ENCODE assay signal across 34 mouse cellular contexts in the genomic region with DNA sequence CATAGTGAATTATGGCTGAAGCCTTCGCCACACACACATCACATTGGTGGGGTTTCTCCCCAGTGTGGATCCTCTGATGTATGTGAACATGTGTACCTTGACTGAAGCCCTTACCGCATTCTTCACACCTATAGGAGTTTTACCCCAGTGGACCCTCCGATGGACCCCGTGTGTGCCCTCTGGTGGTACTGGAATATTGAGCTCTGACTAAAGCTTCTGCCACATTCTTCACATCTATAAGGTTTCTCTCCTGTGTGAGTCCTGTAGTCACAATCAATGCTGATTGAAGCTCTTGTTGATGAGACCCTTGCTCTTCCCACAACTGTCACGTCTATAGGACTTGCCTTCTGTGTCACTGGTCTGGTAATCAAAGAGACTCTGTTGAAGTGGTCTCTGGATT. TPM values are rescaled to one million over a fixed set of nuclear protein-coding genes. Genes with fewer than 3 reads are reported as not detected.
DNase-seq lines count a peak whose midpoint lies in the region; ATAC-seq and TF ChIP-seq lines count a peak whose summit lies in the region.
"Had no signal": no experiment of that assay in that cellular context is flagged by ENCODE, and none has a peak within 500 bp of the region (broad histone marks: within the 10 kb centered on the region; RNA-seq: fewer than 3 reads in every experiment).

No protein-coding gene starts in this region.

- 87% methylated on average over 5 of the region's 5 CpGs for WGBS in embryonic facial prominence, embryonic 10.5 days

- H3K4me3 ChIP-seq in layer of hippocampus, adult 2 months = no peak overlapping the region
- no peak overlapping the region for H3K4me3 ChIP-seq in embryonic facial prominence, embryonic 10.5 days
- H3K4me3 ChIP-seq: embryonic facial prominence, embryonic 12.5 days; heart, embryonic 13.5 days; liver, embryonic 12.5 days; megakaryocyte, embryonic 14.5 days; midbrain, embryonic 13.5 days had no signal

- H3K9me3 ChIP-seq in embryonic facial prominence, embryonic 10.5 days = peaks cover 14% of the 10 kb centered on the region; the same call in 1 of the 2 replicates
- H3K9me3 ChIP-seq: embryonic facial prominence, embryonic 12.5 days; liver, embryonic 12.5 days; midbrain, embryonic 13.5 days had no signal

- no peak overlapping the region for H3K27ac ChIP-seq in layer of hippocampus, adult 2 months
- H3K27ac ChIP-seq in embryonic facial prominence, embryonic 10.5 days (replicated peaks) = no peak overlapping the region
- H3K27ac ChIP-seq: embryonic facial prominence, embryonic 12.5 days; heart, embryonic 13.5 days; hindbrain, embryonic 14.5 days; liver, embryonic 12.5 days; midbrain, embryonic 13.5 days had no signal

- POLR2A ChIA-PET in Patski (lab: Charles Lee) = interaction anchor here (1.5 kb wide), 1 partner anchor 17 kb away, joined by 4 read pairs; a partner anchor contains a TSS

- no peak for DNase-seq in layer of hippocampus, adult 2 months (ENCODE audit: low spot score in 2 of 2)
- no peak for DNase-seq in layer of hippocampus, postnatal 25 days (ENCODE audit: extremely low spot score in 1 of 2, low spot score in 1 of 2)
- DNase-seq in thymus, postnatal 4 days = peak; percentile 56
- DNase-seq in thymus, adult 18-20 months = no peak
- DNase-seq in Patski (ENCODE audit: low read depth, low spot score) = no peak
- DNase-seq in embryonic facial prominence, embryonic 10.5 days (ENCODE audit: low spot score) = peak; percentile 6
- no peak for DNase-seq in cerebellum, adult 9-10 months
- DNase-seq in left cerebral cortex, adult 8-10 months (ENCODE audit: low spot score in 2 of 2) = no peak
- DNase-seq: cerebellum, adult 8-10 months; cerebellum, postnatal 36 days; gastrocnemius, postnatal 36 days; heart, adult 18-20 months; heart, postnatal 10 days; kidney, adult 9 months; kidney, postnatal 10 days; layer of hippocampus, adult 9-11 months; left cerebral cortex, postnatal 4 days; liver, postnatal 0 days; lung, postnatal 4 days; right cerebral cortex, postnatal 25 days; spleen, adult 18-20 months had no signal

- peaks cover 56% of the 10 kb centered on the region for H3K36me3 ChIP-seq in embryonic facial prominence, embryonic 10.5 days (replicated peaks)

- in situ Hi-C loops in Patski (cut with MboI; ENCODE audit: low pct_unique_long_range_greater_than_20kb) = loop anchor here (5.0 kb wide), 2 partner anchors 135 to 320 kb away; no protein-coding TSS in a partner anchor

- no peaks in the 10 kb centered on the region for H3K27me3 ChIP-seq in Patski
- H3K27me3 ChIP-seq in embryonic facial prominence, embryonic 10.5 days (replicated peaks; ENCODE audit: low read depth, poor library complexity, severe bottlenecking) = no peaks in the 10 kb centered on the region
- H3K27me3 ChIP-seq: embryonic facial prominence, embryonic 12.5 days; heart, embryonic 13.5 days; megakaryocyte, embryonic 14.5 days; midbrain, embryonic 13.5 days had no signal

- no peaks in the 10 kb centered on the region for H3K4me1 ChIP-seq in embryonic facial prominence, embryonic 10.5 days
- H3K4me1 ChIP-seq: embryonic facial prominence, embryonic 12.5 days; heart, embryonic 13.5 days; liver, embryonic 12.5 days; midbrain, embryonic 13.5 days had no signal

- TF ChIP-seq CTCF in layer of hippocampus, adult 2 months (conservative IDR thresholded peaks at IDR 0.05) = peak; percentile 58
- TF ChIP-seq CTCF in Patski (IDR thresholded peaks at IDR 0.05) = peak; percentile 63

- ATAC-seq in Patski = no peak
- ATAC-seq: forebrain, embryonic 14.5 days; intestine, postnatal 0 days; liver, embryonic 12.5 days; liver, postnatal 0 days; lung, postnatal 0 days; midbrain, embryonic 13.5 days had no signal

- CTCF ChIA-PET in Patski (lab: Charles Lee) = interaction anchor here (0.7 to 1.2 kb wide), 6 partner anchors 10 to 135 kb away, joined by 3 to 5 read pairs (median 4); a partner anchor contains a TSS

RNA-seq across cellular contexts. Expression of a gene that starts 13.4 kb away (rescaled TPM):
- total RNA-seq in layer of hippocampus, adult 2 months (2021) = 10 to 100 TPM; 21.6 to 24.2 TPM
- total RNA-seq in layer of hippocampus, postnatal 25 days (2021) = 10 to 100 TPM; 24.1 to 27.5 TPM
- 14.0 TPM for polyA plus RNA-seq in Patski (2021)
- 46.4 and 47.7 TPM in 2 replicates for polyA plus RNA-seq in embryonic facial prominence, embryonic 10.5 days (2016; fragmentation: Nextera tagmentation; extraction: Ambion mirVana)
- total RNA-seq in left cerebral cortex, adult 8-10 months (2022) = 10 to 100 TPM; 19.0 to 24.4 (median 21.5) TPM

RNA-seq across cellular contexts. Expression of a gene that starts 17.4 kb away (rescaled TPM):
- total RNA-seq in layer of hippocampus, adult 2 months (2021) = 10 to 100 TPM; 14.8 to 15.2 TPM
- 10 to 100 TPM; 12.5 to 13.2 TPM for total RNA-seq in layer of hippocampus, postnatal 25 days (2021)
- 12.5 TPM for polyA plus RNA-seq in Patski (2021)
- 8.2 and 8.6 TPM in 2 replicates for polyA plus RNA-seq in embryonic facial prominence, embryonic 10.5 days (2016; fragmentation: Nextera tagmentation; extraction: Ambion mirVana)
- 10 to 100 TPM; 12.3 to 15.8 (median 13.6) TPM for total RNA-seq in left cerebral cortex, adult 8-10 months (2022)
- total RNA-seq: monocyte, adult 5-6 weeks had no signal

RNA-seq across cellular contexts. Expression of a gene that starts 28.8 kb away (rescaled TPM):
- 10 to 100 TPM; 16.6 to 17.5 TPM for total RNA-seq in layer of hippocampus, adult 2 months (2021)
- total RNA-seq in layer of hippocampus, postnatal 25 days (2021) = 10 to 100 TPM; 12.5 to 15.0 TPM
- 8.8 TPM for polyA plus RNA-seq in Patski (2021)
- 13.8 and 13.9 TPM in 2 replicates for polyA plus RNA-seq in embryonic facial prominence, embryonic 10.5 days (2016; fragmentation: Nextera tagmentation; extraction: Ambion mirVana)
- 10 to 100 TPM; 14.2 to 16.4 (median 15.7) TPM for total RNA-seq in left cerebral cortex, adult 8-10 months (2022)

RNA-seq across cellular contexts. Expression of a gene that starts 33.1 kb away (rescaled TPM):
- 1 to 10 TPM; 8.0 to 8.6 TPM for total RNA-seq in layer of hippocampus, adult 2 months (2021)
- total RNA-seq in layer of hippocampus, postnatal 25 days (2021) = 1 to 10 TPM; 7.7 to 8.1 TPM
- polyA plus RNA-seq in Patski (2021) = 4.6 TPM
- polyA plus RNA-seq in embryonic facial prominence, embryonic 10.5 days (2016; fragmentation: Nextera tagmentation; extraction: Ambion mirVana) = 2.4 and 3.1 TPM in 2 replicates
- total RNA-seq in left cerebral cortex, adult 8-10 months (2022) = 1 to 10 TPM; 7.7 to 9.9 (median 9.0) TPM
- total RNA-seq: monocyte, adult 5-6 weeks had no signal

RNA-seq across cellular contexts. Expression of a gene that starts 46.1 kb away (rescaled TPM):
- total RNA-seq in layer of hippocampus, adult 2 months (2021) = not detected
- not detected for total RNA-seq in layer of hippocampus, postnatal 25 days (2021)
- not detected for polyA plus RNA-seq in Patski (2021)
- polyA plus RNA-seq in embryonic facial prominence, embryonic 10.5 days (2016; fragmentation: Nextera tagmentation; extraction: Ambion mirVana) = 0.17 TPM in 1 of 2 replicates, not detected in the other
- not detected for total RNA-seq in left cerebral cortex, adult 8-10 months (2022)
- total RNA-seq: gastrocnemius, postnatal 36 days; hematopoietic stem cell, adult 5-6 weeks; left cerebral cortex, adult 18-20 months had no signal
- polyA plus RNA-seq: heart, embryonic 13.5 days; intestine, postnatal 0 days; liver, embryonic 12.5 days; liver, postnatal 0 days; midbrain, embryonic 13.5 days; thymus, postnatal 0 days had no signal

Comparison
In these comparisons a context has a peak if more than half of its experiments do, and no peak if none do; other contexts are left out.
1. DNase-seq: peak in thymus, postnatal 4 days (single experiment) and embryonic facial prominence, embryonic 10.5 days (single experiment); none in layer of hippocampus, adult 2 months (0 of 2), layer of hippocampus, postnatal 25 days (0 of 2), thymus, adult 18-20 months (0 of 2), Patski (single experiment), cerebellum, adult 9-10 months (single experiment) and left cerebral cortex, adult 8-10 months (0 of 2).